Mouse (Mus musculus) spleen, adult 10 weeks (tissue): Measurements from ENCODE around the gene Hoxb5. TPM values are rescaled to one million over a fixed set of nuclear protein-coding genes. Genes with fewer than 3 reads are reported as not detected.

ENCODE experiments used
- polyA plus RNA-seq: library from polyadenylated mRNA; stranded (reverse); fragments of 350-450 nt; fragmentation: Illumina TruSeq; extraction: RNeasy Lipid Tissue Mini Kit (QIAGEN cat#74804); gene quantifications from one replicate; pipeline ENCODE4 v1.2.3, GENCODE M21; 2015; ENCODE audit warnings: low replicate concordance; ENCODE audit not compliant: insufficient read depth

Gene Hoxb5
- polyA plus RNA-seq: 0.37 TPM

DNA sequence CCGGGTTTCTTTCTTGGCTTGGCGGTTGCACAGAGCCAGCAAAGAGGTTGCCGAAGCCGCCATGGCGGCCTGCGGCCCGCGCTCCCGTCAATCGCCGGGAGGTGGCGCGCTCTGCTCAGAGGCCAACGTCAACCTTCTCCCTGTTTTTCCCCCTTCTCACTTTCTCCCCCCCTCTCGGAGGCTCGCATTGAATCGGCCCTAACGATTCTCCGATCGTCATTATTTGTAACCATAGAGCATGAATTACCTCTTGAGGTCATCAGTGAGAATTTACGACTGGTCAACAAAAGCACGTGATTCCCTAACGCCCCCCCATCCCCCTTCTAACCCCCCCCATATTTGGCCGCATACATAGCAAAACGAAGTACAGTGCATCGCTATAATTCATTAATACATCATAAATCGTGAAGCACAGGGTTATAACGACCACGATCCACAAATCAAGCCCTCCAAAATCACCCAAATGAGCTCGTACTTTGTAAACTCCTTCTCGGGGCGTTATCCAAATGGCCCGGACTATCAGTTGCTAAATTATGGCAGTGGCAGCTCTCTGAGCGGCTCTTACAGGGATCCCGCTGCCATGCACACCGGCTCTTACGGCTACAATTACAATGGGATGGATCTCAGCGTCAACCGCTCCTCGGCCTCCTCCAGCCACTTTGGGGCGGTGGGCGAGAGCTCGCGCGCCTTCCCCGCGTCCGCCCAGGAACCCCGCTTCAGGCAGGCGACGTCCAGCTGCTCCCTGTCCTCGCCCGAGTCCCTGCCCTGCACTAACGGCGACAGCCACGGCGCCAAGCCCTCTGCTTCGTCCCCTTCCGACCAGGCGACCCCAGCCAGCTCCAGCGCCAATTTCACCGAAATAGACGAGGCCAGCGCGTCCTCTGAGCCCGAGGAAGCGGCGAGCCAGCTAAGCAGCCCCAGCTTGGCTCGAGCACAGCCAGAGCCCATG lies at the start of gene Hoxb5:
Gene Hoxb5 (plus strand): TSS at position 186 of the 949 bp plus-strand sequence.

GRCm38 (mm10) chr11:96270996-96271540 lies 32.1 kb upstream of the Hoxb5 start, which contains the start of gene Hoxb9:
Gene Hoxb9 (plus strand): TSS chr11:96271457.

DNA sequence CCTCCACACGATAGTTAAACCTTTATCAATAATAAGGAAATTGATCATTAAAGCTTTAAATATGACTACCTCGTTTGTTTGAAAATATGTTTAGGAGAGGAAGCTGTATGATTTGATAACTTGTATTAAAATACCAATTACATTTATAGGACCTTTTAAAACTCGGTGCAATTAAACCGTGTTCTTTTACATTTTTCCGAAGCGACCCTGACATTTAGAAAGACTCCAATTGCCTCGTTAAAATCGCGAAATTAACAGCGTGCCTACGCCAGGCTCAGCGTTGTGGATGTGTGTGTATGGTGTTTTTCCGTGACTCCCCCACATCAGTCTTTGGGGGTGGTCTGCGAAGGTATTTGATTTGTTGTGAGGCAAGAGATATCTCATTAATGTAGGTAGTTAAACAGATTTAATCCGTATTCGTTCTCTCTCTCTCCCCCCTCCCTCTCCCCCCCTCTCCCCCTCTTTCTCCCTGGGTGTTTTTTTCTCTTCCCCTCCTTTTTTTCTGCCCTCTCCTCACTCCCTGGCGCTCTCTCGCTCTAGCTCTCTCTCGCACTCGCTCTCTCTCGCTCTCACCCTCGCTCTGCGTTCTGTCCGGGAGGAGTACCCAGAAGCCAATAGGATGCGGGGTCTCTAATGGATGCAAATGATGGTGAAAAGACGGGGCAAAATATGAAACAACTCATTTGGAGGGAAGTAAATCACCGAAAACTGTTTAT lies 21.1 kb upstream of the Hoxb5 start, which contains the start of gene Hoxb8:
Gene Hoxb8 (plus strand): TSS at position 51 of the 716 bp plus-strand sequence.

DNA sequence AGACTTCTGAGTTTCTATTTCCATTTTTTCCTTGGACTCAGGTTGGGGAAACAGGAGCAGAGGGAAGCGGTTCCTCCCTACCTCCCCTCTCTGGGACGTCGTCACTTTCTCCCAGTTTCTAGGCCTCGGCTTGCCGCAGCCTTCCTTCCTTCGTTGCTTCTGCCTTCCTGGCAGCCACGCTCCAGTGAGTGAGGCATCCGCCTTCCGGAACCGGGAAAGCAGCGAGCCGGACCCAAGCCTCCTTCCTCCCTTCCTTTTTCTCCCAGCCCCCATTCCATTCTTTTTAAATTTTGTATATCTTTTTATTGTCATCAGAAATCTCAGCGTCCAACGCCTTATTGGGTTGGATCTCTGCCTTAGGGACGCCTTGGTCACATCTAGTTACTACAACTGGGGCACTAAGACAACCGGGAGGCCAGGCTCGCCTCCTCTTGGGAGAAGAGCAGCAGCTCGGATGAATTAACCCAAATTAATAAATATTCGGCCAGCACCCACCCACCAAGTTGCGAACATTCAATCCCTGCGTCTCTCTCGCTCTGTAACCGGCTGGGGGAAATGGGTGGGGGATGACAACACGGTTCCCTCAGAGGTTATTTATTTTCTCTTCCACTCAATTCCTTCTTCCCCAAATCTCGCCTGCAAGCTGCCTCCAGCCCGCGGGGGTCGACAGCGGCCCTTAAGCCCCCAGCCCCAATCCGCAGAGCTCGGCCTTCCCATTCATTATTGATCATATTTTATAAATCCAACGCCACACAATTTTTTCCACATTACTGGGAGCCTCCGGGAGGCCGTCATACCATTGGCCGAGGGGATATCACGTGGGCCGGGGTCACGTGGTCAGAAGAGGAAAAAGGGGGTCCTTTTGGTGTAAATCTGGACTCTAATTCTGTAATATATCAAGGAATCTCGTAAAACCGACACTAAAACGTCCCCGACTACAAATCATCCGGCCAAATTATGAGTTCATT lies 17.1 kb upstream of the Hoxb5 start, which contains the start of gene Hoxb7:
Gene Hoxb7 (plus strand): TSS at position 853 of the 968 bp plus-strand sequence.

DNA sequence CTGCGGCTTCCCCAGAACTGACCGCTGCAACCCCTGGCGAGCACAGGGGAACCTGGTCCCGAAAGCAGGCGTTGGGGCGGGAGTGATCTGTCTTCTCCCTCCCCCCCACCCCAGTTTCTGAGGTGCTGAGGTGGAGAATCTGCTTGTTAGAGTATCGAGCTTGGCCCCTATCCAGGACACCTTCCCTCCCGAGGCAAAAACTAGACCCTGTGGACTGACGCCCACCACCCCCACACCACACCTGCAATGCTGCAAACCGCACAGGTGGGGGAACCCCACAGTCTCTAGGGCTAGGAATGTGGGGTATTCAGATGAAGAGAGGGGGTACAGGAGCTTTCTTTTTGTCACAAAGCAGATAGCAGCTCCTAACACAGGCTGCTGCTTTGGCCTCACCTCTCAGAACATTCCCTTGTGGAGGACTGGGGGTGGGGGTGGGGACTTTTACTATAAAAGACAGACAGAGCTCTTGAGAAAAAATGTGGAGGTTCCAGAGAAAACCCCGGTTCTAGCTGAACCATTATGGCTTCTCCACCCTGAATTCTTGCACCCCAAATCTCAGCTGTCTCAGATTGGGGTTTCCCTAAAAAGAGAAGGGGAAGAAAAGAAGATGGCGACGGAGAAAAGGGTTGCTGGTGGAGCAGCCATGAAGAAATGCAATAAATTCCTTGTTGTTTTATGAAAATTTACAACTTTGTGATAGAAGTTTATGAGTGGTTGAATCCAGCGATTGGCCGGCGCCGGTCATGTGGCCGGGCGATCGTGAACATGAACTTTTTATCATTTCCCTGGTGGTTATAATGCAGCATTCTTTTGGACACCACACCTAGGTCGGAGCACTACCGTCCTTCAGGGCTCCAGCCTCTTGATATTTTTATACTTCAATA lies 11.2 kb upstream of the Hoxb5 start, which contains the start of gene Hoxb6:
Gene Hoxb6 (plus strand): TSS at position 796 of the 884 bp plus-strand sequence.

GRCm38 (mm10) chr11:96317608-96318367 lies 14.7 kb downstream of the Hoxb5 start, which contains the start of gene Hoxb4:
Gene Hoxb4 (plus strand): TSS chr11:96318267.

GRCm38 (mm10) chr11:96323154-96323553 lies 20.0 kb downstream of the Hoxb5 start, which contains the start of gene Hoxb3:
Gene Hoxb3 (plus strand): TSS chr11:96323326.

GRCm38 (mm10) chr11:96350341-96350624 lies 47.1 kb downstream of the Hoxb5 start, which contains the start of gene Hoxb2:
Gene Hoxb2 (plus strand): TSS chr11:96350525.

Other genes with a start within 250 kb of the Hoxb5 start
- 56.3 TPM for gene Ube2z, start 237.9 kb upstream of the Hoxb5 start, polyA plus RNA-seq
- 55.6 TPM for gene Atp5g1, start 227.7 kb upstream of the Hoxb5 start, polyA plus RNA-seq
- not detected for gene Calcoco2, start 191.4 kb upstream of the Hoxb5 start, polyA plus RNA-seq
- gene Ttll6, start 169.6 kb upstream of the Hoxb5 start, polyA plus RNA-seq: not detected
- gene Hoxb13, start 109.0 kb upstream of the Hoxb5 start, polyA plus RNA-seq: not detected
- 0.79 TPM for gene Hoxb9, start 31.9 kb upstream of the Hoxb5 start, polyA plus RNA-seq
- 0.17 TPM for gene Hoxb8, start 21.4 kb upstream of the Hoxb5 start, polyA plus RNA-seq
- gene Hoxb7, start 16.7 kb upstream of the Hoxb5 start, polyA plus RNA-seq: 1.9 TPM
- gene Hoxb6, start 10.9 kb upstream of the Hoxb5 start, polyA plus RNA-seq: 0.43 TPM
- 3.3 TPM for gene Hoxb4, start 14.9 kb downstream of the Hoxb5 start, polyA plus RNA-seq
- gene Hoxb3, start 20.0 kb downstream of the Hoxb5 start, polyA plus RNA-seq: 1.9 TPM
- 0.69 TPM for gene Hoxb2, start 47.2 kb downstream of the Hoxb5 start, polyA plus RNA-seq
- gene Hoxb1, start 62.4 kb downstream of the Hoxb5 start, polyA plus RNA-seq: not detected
- 74.8 TPM for gene Skap1, start 161.3 kb downstream of the Hoxb5 start, polyA plus RNA-seq